Mouse (Mus musculus) left cerebral cortex, postnatal 4 days (tissue): ENCODE results near the gene Dag1. TPM values are rescaled to one million over a fixed set of nuclear protein-coding genes. Genes with fewer than 3 reads are reported as not detected.
"Not testable (repeated sequence)": the region's sequence is repeated elsewhere in the genome, so short reads cannot be mapped to it uniquely, and the experiment has no call there.

Experiments
- DNase-seq: peaks from one replicate; pipeline ENCODE4 v3.0.0-alpha.2; 2022
- intact Hi-C: fragments of 180-260 bp; cut with DNase I; formaldehyde crosslinking; loops from one replicate; pipeline ENCODE4 v1.15.1; 2025
- total RNA-seq, 2 experiments: library from RNA; stranded (reverse); gene quantifications; 2 replicates each; pipeline ENCODE4 v1.2.3; 2021

Dag1 gene
- total RNA-seq, 2 experiments from 2014 or later, result 121 to 127 TPM

GRCm38 (mm10) chr9:108274476-108275330, 10.9 kb upstream of the Dag1 start:
- DNase-seq, result no peak
- intact Hi-C loops, result no loop called here

GRCm38 (mm10) chr9:108273485-108273884, 9.7 kb upstream of the Dag1 start:
- DNase-seq, result no peak
- intact Hi-C loops, result no loop called here

- DNase-seq, result no peak
- intact Hi-C loops, result no loop called here
These were observed 8.9 kb upstream of the Dag1 start for GRCm38 (mm10) chr9:108272691-108273090.

GRCm38 (mm10) chr9:108271941-108272340, 8.2 kb upstream of the Dag1 start:
- intact Hi-C loops, result no loop called here
- DNase-seq, result no peak

GRCm38 (mm10) chr9:108268701-108269100, 4.9 kb upstream of the Dag1 start:
- DNase-seq, intact Hi-C loops: not testable (repeated sequence)

- DNase-seq, result no peak
- intact Hi-C loops, result no loop called here
These were observed 3.9 kb upstream of the Dag1 start for GRCm38 (mm10) chr9:108267691-108268090.

GRCm38 (mm10) chr9:108266261-108266935, 2.6 kb upstream of the Dag1 start:
- no peak for DNase-seq
- intact Hi-C loops, result no loop called here

GRCm38 (mm10) chr9:108264191-108264921, 598 bp upstream of the Dag1 start:
- intact Hi-C loops, result no loop called here
- peak; percentile 41 for DNase-seq

GRCm38 (mm10) chr9:108263131-108263681, 552 bp downstream of the Dag1 start:
- intact Hi-C loops, result no loop called here
- DNase-seq, result peak; percentile 44

- DNase-seq, result no peak
- intact Hi-C loops, result no loop called here
These were observed 1.2 kb downstream of the Dag1 start for GRCm38 (mm10) chr9:108262494-108263049.

- no peak for DNase-seq
- intact Hi-C loops, result no loop called here
These were observed 1.9 kb downstream of the Dag1 start for GRCm38 (mm10) chr9:108261865-108262264.

GRCm38 (mm10) chr9:108260526-108260925, 3.2 kb downstream of the Dag1 start:
- intact Hi-C loops, result no loop called here
- no peak for DNase-seq

- intact Hi-C loops, result no loop called here
- no peak for DNase-seq
These were observed 11.0 kb downstream of the Dag1 start for GRCm38 (mm10) chr9:108252766-108253165.

GRCm38 (mm10) chr9:108251877-108252276, 11.9 kb downstream of the Dag1 start:
- intact Hi-C loops, result no loop called here
- DNase-seq, result no peak

GRCm38 (mm10) chr9:108248957-108249356, 14.8 kb downstream of the Dag1 start:
- intact Hi-C loops, result no loop called here
- no peak for DNase-seq

GRCm38 (mm10) chr9:108244984-108245383, 18.8 kb downstream of the Dag1 start:
- no peak for DNase-seq
- intact Hi-C loops, result no loop called here

GRCm38 (mm10) chr9:108244540-108244939, 19.2 kb downstream of the Dag1 start:
- intact Hi-C loops, result no loop called here
- DNase-seq, result no peak

- intact Hi-C loops, result no loop called here
- no peak for DNase-seq
These were observed 23.8 kb downstream of the Dag1 start for GRCm38 (mm10) chr9:108239951-108240350.

- DNase-seq, result no peak
- intact Hi-C loops, result no loop called here
These were observed 24.9 kb downstream of the Dag1 start for GRCm38 (mm10) chr9:108238831-108239230.

- intact Hi-C loops, result no loop called here
These were observed 25.4 kb downstream of the Dag1 start for GRCm38 (mm10) chr9:108238402-108238801.

GRCm38 (mm10) chr9:108234682-108235081, 29.1 kb downstream of the Dag1 start:
- intact Hi-C loops, result no loop called here
- no peak for DNase-seq

More at GRCm38 (mm10) chr9:108238402-108238801, 25.4 kb downstream of the Dag1 start:
- no peak for DNase-seq
